Comparison of ENCODE assay signal across 10 mouse cellular contexts in genomic region chr16:33660125-33660524, GRCm38 (mm10). TPM values are rescaled to one million over a fixed set of nuclear protein-coding genes. Genes with fewer than 3 reads are reported as not detected.
DNase-seq lines count a peak whose midpoint lies in the region; ATAC-seq and TF ChIP-seq lines count a peak whose summit lies in the region.
"Had no signal": no experiment of that assay in that cellular context is flagged by ENCODE, and none has a peak within 500 bp of the region (broad histone marks: within the 10 kb centered on the region; RNA-seq: fewer than 3 reads in every experiment).

No protein-coding gene starts in this region.

- H3K27me3 ChIP-seq in forebrain, embryonic 12.5 days, result no peaks in the 10 kb centered on the region
- H3K27me3 ChIP-seq in hindbrain, embryonic 16.5 days (replicated peaks; ENCODE audit: control insufficient read depth, insufficient read depth, low read length), result no peaks in the 10 kb centered on the region
- H3K27me3 ChIP-seq in forebrain, embryonic 10.5 days (ENCODE audit: poor library complexity, severe bottlenecking), result no peaks in the 10 kb centered on the region
- H3K27me3 ChIP-seq in hindbrain, postnatal 0 days (ENCODE audit: insufficient read depth, low read length), result no peaks in the 10 kb centered on the region
- H3K27me3 ChIP-seq: neural tube, embryonic 12.5 days had no signal

- H3K9ac ChIP-seq in forebrain, embryonic 12.5 days, result no peak overlapping the region
- no peak overlapping the region for H3K9ac ChIP-seq in hindbrain, embryonic 16.5 days (ENCODE audit: low read depth, low read length)
- no peak overlapping the region for H3K9ac ChIP-seq in hindbrain, postnatal 0 days (replicated peaks; ENCODE audit: low read length)
- H3K9ac ChIP-seq: liver, embryonic 12.5 days; neural tube, embryonic 12.5 days had no signal

- H3K4me1 ChIP-seq in forebrain, embryonic 12.5 days, result no peaks in the 10 kb centered on the region
- no peaks in the 10 kb centered on the region for H3K4me1 ChIP-seq in hindbrain, embryonic 16.5 days (ENCODE audit: control insufficient read depth, insufficient read depth, low read depth, low read length)
- H3K4me1 ChIP-seq in forebrain, embryonic 10.5 days, result peaks cover 4% of the 10 kb centered on the region; the same call in 1 of the 2 replicates
- H3K4me1 ChIP-seq in hindbrain, postnatal 0 days (ENCODE audit: insufficient read depth, low read length), result no peaks in the 10 kb centered on the region
- H3K4me1 ChIP-seq: liver, embryonic 12.5 days; neural tube, embryonic 12.5 days had no signal

- no peak overlapping the region for H3K27ac ChIP-seq in forebrain, embryonic 12.5 days
- H3K27ac ChIP-seq in hindbrain, embryonic 16.5 days (ENCODE audit: low read depth, low read length), result no peak overlapping the region
- no peak overlapping the region for H3K27ac ChIP-seq in forebrain, embryonic 10.5 days
- H3K27ac ChIP-seq in hindbrain, postnatal 0 days, result no peak overlapping the region
- H3K27ac ChIP-seq: liver, embryonic 12.5 days; neural tube, embryonic 12.5 days had no signal

- no peaks in the 10 kb centered on the region for H3K9me3 ChIP-seq in forebrain, embryonic 12.5 days
- no peaks in the 10 kb centered on the region for H3K9me3 ChIP-seq in hindbrain, embryonic 16.5 days (ENCODE audit: control insufficient read depth, low read length)
- no peaks in the 10 kb centered on the region for H3K9me3 ChIP-seq in forebrain, embryonic 10.5 days
- H3K9me3 ChIP-seq in hindbrain, postnatal 0 days (ENCODE audit: low read length), result no peaks in the 10 kb centered on the region
- H3K9me3 ChIP-seq: liver, embryonic 12.5 days; neural tube, embryonic 12.5 days had no signal

- H3K4me2 ChIP-seq in forebrain, embryonic 12.5 days, result no peak overlapping the region
- no peak overlapping the region for H3K4me2 ChIP-seq in hindbrain, embryonic 16.5 days (ENCODE audit: low read length)
- H3K4me2 ChIP-seq in hindbrain, postnatal 0 days (ENCODE audit: low read depth, low read length), result no peak overlapping the region
- H3K4me2 ChIP-seq: liver, embryonic 12.5 days; neural tube, embryonic 12.5 days had no signal

- no peak for ATAC-seq in forebrain, embryonic 12.5 days (ENCODE audit: low FRiP score)
- ATAC-seq in hindbrain, embryonic 16.5 days, result no peak
- no peak for ATAC-seq in hindbrain, postnatal 0 days
- ATAC-seq: liver, embryonic 12.5 days had no signal

- peak; percentile 68 for DNase-seq in urinary bladder, postnatal 14 days (ENCODE audit: low spot score)
- no peak for DNase-seq in urinary bladder, adult 2 months (ENCODE audit: low spot score)
- DNase-seq in heart, adult 9 months (ENCODE audit: low spot score in 2 of 2), result peak; percentile 70 to 81
- peak; percentile 79 for DNase-seq in kidney, postnatal 14 days
- no peak for DNase-seq in forebrain, embryonic 10.5 days (ENCODE audit: extremely low spot score, low spot score)
- DNase-seq in hindbrain, postnatal 0 days (ENCODE audit: low spot score), result no peak

- no peak overlapping the region for H3K4me3 ChIP-seq in forebrain, embryonic 12.5 days (replicated peaks)
- no peak overlapping the region for H3K4me3 ChIP-seq in hindbrain, embryonic 16.5 days (ENCODE audit: low read length)
- H3K4me3 ChIP-seq in forebrain, embryonic 10.5 days, result no peak overlapping the region
- H3K4me3 ChIP-seq in hindbrain, postnatal 0 days (ENCODE audit: low read length), result no peak overlapping the region
- H3K4me3 ChIP-seq: liver, embryonic 12.5 days; neural tube, embryonic 12.5 days had no signal

- H3K36me3 ChIP-seq in forebrain, embryonic 12.5 days (replicated peaks), result no peaks in the 10 kb centered on the region
- H3K36me3 ChIP-seq in hindbrain, embryonic 16.5 days (ENCODE audit: control insufficient read depth, insufficient read depth, low read length), result no peaks in the 10 kb centered on the region
- no peaks in the 10 kb centered on the region for H3K36me3 ChIP-seq in forebrain, embryonic 10.5 days (replicated peaks)
- H3K36me3 ChIP-seq in hindbrain, postnatal 0 days (ENCODE audit: insufficient read depth, low read length), result no peaks in the 10 kb centered on the region
- H3K36me3 ChIP-seq: liver, embryonic 12.5 days; neural tube, embryonic 12.5 days had no signal

- TF ChIP-seq CTCF in hindbrain, postnatal 0 days (IDR thresholded peaks at IDR 0.05; ENCODE audit: low read depth), result no peak

- 74% methylated on average over 5 of the region's 5 CpGs for WGBS in forebrain, embryonic 12.5 days
- 73% methylated on average over 5 of the region's 5 CpGs for WGBS in hindbrain, embryonic 16.5 days
- WGBS in forebrain, embryonic 10.5 days, result 72% methylated on average over 5 of the region's 5 CpGs
- WGBS in hindbrain, postnatal 0 days, result 79% methylated on average over 5 of the region's 5 CpGs

RNA-seq across cellular contexts. Expression of gene Heg1, which starts 24.0 kb away (rescaled TPM):
- 66.3 and 86.7 TPM in 2 replicates for polyA plus RNA-seq in urinary bladder, adult 2 months (2012; rRNA removed)
- 36.5 and 37.7 TPM in 2 replicates for polyA plus RNA-seq in forebrain, embryonic 12.5 days (2016; fragmentation: Nextera tagmentation; extraction: Ambion mirVana)
- 7.2 and 10.0 TPM in 2 replicates for polyA plus RNA-seq in hindbrain, embryonic 16.5 days (2015; fragmentation: Nextera tagmentation; extraction: Ambion mirVana)
- polyA plus RNA-seq in forebrain, embryonic 10.5 days (2016; fragmentation: Nextera tagmentation; extraction: Ambion mirVana), result 22.8 and 23.1 TPM in 2 replicates
- total RNA-seq in hindbrain, postnatal 0 days (2014; rRNA removed), result 22.8 and 30.4 TPM in 2 replicates
- polyA plus RNA-seq in hindbrain, postnatal 0 days (2015; fragmentation: Nextera tagmentation; extraction: Ambion mirVana), result 7.2 and 8.1 TPM in 2 replicates

Comparison
In these comparisons a context has a peak if more than half of its experiments do, and no peak if none do; other contexts are left out.
1. DNase-seq: peak in urinary bladder, postnatal 14 days (single experiment), heart, adult 9 months (2 of 2) and kidney, postnatal 14 days (single experiment); none in urinary bladder, adult 2 months (single experiment), forebrain, embryonic 10.5 days (single experiment) and hindbrain, postnatal 0 days (single experiment).